Mouse (Mus musculus): ENCODE data around the gene Nhej1.

- no peak for TF ChIP-seq MAX (IDR thresholded peaks at IDR 0.05; ENCODE audit: low read length)
- no peak for TF ChIP-seq CTCF (IDR thresholded peaks at IDR 0.05 in 2 of 3, conservative IDR thresholded peaks at IDR 0.05 in 1 of 3; ENCODE audit: control insufficient read depth in 1 of 3, insufficient read depth in 1 of 3, low read depth in 2 of 3, low read length in 3 of 3, poor library complexity in 1 of 3, severe bottlenecking in 1 of 3)
- TF ChIP-seq POLR2A (IDR thresholded peaks at IDR 0.05; ENCODE audit: control insufficient read depth in 1 of 2, insufficient read depth in 1 of 2, low read depth in 1 of 2, low read length in 2 of 2, poor library complexity in 1 of 2): no peak
- TF ChIP-seq TCF12 (IDR thresholded peaks at IDR 0.05; ENCODE audit: low read depth, low read length): no peak
- TF ChIP-seq ZNF384 (IDR thresholded peaks at IDR 0.05; ENCODE audit: low read depth, low read length): no peak
- no peak for TF ChIP-seq ZKSCAN1 (IDR thresholded peaks at IDR 0.05; ENCODE audit: low read depth, low read length)
- no peak for TF ChIP-seq ELF1 (IDR thresholded peaks at IDR 0.05; ENCODE audit: low read depth, low read length)
- no peak for TF ChIP-seq CHD1 (IDR thresholded peaks at IDR 0.05; ENCODE audit: low read depth, low read length)
- TF ChIP-seq ZC3H11A (IDR thresholded peaks at IDR 0.05; ENCODE audit: low read depth, low read length): no peak
- no peak for TF ChIP-seq CHD2 (IDR thresholded peaks at IDR 0.05; ENCODE audit: low read length)
- TF ChIP-seq MAFK (IDR thresholded peaks at IDR 0.05; ENCODE audit: borderline replicate concordance, low read depth, low read length): no peak
- no peak for TF ChIP-seq NRF1 (IDR thresholded peaks at IDR 0.05; ENCODE audit: insufficient read depth, low read depth, low read length, poor library complexity, severe bottlenecking)
- no peak for TF ChIP-seq SIN3A (IDR thresholded peaks at IDR 0.05; ENCODE audit: low read length)
Observed at GRCm38 (mm10) chr1:74951556-74952210, 173.3 kb downstream of the Nhej1 start, which contains the start of gene Ihh.
